Mouse (Mus musculus): ENCODE measurements around the gene Tanc2.

The Tanc2 gene

DNA sequence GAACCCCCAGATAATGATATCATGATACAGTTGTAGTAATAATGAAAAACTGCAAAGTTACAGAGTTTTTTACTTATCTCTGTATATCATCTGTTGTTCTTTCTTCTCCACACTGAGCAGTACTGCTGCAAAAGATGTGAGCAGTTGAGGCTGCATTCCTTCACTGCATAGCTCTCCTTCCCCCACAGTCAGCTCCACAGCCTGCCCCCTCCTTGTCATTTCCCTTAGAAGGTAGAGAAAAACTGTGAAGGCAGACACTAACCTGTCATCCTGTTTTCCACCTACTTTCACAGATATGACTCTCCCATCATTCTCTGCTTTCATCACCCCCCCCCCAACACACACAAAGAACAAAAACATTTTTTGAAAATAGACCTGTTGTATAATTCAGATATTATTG, 248.2 kb downstream of the Tanc2 start:
- no peak for DNase-seq

DNA sequence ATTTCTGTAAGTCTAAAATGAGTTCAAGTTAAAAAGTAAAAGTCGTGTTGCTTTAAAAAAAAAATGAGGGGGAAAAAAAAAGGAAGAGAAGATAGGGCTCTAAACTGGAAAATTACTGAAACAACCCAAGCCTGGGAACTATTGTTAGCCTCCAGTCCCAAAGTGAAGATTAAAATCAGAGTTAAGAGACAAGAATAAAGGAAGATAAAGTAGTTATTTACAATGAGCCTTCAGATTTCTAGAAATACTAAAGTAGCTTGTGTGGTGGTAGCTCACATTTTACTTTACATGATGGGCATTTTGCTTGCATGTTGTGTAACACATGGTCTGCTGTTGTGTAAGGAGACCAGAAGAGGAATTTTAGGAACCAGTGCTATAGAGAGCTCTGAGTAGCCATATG, 256.1 kb downstream of the Tanc2 start:
- no peak for DNase-seq

DNA sequence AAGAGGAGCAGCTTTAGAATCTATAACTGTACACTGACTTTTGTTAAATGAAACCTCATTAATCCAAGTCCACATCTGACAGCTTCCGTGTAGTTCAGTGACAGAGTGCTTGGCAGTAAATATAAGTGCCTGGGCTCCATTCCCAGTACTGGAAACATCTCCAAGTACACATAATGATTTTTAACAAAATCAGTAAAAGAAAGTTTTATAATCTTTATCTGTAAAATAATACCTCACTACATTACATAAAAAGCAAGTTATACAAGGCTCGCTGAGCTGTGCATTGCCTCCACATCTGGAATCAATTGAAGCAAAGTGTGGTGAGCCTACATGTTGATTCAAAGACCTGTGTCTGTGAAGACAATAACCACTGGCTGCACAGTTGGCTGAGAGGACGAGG, 265.7 kb downstream of the Tanc2 start:
- no peak for DNase-seq

DNA sequence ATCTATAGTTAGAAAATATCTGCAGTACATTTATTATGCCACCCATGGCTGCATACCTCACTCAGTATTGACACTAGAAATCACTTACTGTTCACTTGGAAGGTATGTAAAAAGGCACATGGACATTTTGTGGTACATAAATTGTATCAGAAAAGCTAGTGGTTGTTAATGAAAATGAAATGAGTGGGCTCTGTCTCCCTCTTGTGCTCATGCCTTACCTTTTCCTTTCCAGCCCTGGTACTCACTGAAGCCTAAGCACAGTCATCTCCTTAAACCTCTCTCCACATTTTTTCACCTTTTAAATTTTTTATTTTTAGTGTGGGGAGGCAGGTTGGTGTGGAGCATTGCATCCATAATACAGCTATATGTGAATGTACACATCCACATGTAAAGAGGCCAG, 268.3 kb downstream of the Tanc2 start:
- no peak for DNase-seq

DNA sequence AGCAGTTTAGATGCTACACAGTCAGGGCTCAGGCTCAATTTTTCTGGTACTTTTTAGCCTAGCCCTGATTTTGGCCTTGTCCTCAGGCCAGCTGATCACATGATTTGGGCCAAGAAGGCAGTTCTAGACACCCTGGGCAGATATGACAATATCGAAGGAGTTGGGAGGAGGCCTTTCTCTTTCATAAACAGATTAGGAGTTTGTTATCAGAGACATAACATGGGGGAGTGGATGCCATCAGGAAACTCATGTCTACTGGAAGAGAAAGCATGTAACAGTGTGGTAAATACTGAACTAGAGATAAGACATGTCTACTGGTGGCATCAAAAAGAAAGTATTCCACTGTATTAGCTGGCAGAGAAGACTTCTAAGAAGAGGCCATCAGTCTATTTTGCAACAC, 295.8 kb downstream of the Tanc2 start:
- no peak for DNase-seq

DNA sequence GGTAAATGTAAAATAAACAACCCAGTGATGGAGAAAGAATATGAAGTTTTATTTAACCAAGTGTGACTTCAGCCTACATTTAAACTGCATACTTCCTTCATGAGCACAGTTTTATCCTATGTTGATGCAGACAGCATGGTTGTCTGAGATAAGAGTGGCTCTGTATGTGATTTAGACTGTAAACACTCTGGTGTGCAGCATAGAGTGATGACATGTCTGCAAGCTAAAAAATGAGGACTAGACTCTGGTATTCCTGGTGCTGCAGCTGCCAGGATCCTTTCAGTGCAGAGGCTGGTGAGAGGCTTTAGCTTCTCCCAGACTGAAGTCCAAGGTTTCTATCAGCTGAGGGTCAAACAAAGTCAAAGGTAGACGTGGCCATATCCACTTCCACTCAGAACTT, 297.5 kb downstream of the Tanc2 start:
- no peak for DNase-seq

DNA sequence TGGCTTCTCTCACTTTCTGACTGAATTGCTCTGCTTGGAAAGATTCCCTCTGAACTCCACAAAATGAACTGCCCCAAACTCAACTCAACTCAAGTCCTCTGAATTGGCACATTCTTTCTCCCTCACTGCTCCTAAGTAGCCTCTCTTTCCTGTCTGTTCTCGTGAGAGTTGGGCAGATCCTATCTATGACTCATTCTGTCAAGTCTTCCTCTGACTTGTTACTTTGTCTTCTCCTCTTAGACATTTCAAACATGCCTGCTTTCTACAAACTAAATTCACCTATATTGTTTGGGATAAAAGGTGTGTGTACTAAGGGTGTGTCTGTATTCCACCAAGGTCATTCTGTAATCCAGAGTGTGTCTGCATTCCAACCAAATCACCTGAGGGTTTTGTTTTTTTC, 309.4 kb downstream of the Tanc2 start:
- DNase-seq = no peak

DNA sequence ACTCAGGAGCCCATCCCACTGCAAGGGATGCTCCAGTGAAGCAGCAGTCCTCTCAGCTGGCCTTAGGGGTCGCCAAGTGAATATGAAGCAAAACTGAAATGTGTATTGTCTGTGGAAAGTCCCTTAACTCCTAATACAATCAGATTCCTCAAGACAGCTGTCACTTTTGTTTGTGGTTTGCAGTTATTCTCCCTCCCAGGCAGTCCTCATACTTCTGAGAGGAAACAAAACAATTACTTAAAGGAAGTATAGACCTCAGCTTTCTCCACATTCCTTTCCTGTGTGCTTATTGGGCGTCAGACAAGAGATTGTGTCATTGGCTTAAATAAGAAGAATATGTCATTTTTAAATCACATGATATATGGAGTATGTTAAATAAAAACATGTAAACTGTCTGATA, 311.7 kb downstream of the Tanc2 start:
- no peak for DNase-seq

DNA sequence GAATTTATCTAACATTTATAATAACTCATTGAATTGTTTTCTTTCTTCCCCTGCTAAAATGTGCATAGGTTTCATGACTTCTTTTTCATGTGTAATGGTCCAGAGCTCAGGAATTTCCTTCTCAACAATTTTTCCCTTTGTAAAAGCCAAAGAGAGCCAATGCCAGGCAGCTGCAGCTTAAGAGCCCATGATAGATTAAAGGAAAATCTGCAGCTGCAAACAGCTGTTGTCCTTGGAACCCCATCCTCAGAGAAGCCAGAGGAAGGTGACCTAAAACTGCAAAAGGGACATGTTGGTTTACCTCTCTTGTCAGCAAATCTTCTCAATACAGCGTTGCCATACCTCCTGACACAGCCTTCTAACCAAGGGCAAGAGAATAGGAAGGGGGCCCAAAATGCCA, 313.2 kb downstream of the Tanc2 start:
- no peak for DNase-seq

DNA sequence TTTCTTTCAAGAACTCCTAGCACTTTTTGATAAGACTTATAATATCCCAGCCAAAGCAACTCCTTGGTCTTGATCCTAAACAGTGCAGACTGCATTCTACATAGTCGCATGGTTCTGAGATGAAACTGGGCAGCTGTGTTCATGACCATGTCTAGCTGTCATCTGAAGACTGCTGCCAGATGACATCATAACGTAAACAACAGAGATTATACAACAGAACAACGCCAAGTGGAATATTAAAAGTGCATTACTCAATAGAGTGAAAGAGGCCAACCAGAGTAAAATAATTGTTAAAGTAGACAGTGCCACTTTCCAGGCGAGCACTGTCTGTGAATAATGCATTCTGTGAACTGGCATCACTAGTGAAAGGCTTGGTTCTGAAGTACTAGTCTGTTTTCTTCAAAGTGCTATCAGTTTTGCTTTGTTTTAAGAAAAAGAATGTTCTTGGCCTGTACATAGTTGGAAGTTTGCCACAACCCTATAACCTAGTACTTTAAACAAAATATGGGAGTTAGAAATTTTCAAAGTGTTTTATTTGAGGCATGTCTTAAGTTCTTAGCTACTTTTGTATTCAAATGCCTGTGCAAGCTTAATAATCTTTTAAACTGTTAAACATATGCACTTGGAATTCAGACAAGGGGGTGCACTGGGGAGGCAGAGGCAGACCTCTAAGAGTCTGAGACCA, 315.9 kb downstream of the Tanc2 start:
- DNase-seq = no peak

DNA sequence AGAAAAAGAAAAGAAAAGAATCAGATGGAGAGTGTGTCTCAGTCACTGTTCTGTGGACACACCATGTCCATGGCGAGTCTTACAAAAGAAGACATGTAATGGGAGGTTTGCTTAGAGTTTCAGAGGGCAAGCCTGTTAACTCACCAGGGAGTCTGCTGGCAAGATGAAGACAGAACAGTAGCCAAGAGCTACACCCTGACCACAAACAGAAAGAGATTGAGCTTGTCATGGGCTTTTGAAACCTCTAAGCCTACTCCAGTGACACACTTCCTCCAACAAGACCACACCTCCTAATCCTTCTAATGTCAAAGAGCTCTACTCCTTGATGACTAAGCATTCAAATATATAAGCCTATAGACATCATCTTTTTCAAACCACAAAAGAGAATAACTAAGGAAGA, 317.6 kb downstream of the Tanc2 start:
- DNase-seq = no peak

DNA sequence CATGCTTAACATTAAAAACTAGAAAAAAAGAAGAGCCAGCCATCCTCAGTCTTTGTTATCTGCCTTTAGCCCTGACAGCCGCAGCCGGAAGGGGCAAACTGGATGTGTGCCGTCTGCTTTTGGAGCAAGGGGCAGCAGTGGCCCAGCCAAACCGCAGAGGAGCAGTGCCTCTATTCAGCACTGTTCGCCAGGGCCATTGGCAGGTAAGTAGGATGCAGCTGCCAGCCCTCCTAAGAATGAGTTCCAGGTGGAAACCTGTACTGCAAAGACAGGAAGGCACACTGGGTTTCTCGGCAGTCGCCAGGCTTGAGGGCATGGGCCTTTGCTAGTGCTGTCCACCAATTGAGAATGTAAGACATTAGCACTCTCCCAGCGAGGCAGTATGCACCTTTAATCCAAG, 319.1 kb downstream of the Tanc2 start:
- no peak for DNase-seq

DNA sequence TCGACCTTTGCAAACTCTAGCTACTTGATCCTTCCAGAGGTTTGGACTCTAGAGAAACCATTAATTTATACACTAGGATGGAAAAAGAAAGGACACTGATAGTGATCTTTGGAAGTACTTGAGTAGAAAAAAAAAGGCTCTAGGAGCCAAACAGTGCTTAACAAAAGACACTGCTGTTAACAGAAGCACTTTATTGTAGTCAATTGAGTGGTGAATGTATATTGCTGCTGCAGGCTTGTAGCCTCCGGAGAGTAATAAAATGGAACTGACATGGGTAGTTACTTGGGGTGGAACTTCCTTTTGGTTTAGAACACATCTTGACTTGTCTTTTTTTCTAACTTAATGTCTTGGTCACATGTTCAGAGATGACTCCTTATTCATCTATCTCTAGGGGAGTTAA, 319.8 kb downstream of the Tanc2 start:
- no peak for DNase-seq

DNA sequence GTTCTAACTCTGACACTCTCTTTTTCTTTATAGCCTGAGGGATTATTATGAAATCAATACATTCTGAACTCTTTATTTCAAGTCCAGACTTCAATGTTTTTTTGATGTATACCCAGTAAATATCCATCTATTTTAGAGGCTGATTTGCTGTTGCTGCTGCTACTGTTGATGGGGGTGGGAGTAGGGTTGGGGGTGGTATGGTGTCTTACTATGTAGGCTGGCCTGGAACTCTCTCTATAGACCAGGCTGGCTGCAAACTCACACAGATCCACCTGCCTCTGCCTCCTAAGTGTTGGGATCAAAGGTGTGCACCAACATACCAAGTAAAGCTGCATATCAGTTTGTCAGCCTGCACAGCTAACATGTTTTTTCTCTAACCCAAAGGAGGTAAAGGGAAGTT, 321.4 kb downstream of the Tanc2 start:
- no peak for DNase-seq

DNA sequence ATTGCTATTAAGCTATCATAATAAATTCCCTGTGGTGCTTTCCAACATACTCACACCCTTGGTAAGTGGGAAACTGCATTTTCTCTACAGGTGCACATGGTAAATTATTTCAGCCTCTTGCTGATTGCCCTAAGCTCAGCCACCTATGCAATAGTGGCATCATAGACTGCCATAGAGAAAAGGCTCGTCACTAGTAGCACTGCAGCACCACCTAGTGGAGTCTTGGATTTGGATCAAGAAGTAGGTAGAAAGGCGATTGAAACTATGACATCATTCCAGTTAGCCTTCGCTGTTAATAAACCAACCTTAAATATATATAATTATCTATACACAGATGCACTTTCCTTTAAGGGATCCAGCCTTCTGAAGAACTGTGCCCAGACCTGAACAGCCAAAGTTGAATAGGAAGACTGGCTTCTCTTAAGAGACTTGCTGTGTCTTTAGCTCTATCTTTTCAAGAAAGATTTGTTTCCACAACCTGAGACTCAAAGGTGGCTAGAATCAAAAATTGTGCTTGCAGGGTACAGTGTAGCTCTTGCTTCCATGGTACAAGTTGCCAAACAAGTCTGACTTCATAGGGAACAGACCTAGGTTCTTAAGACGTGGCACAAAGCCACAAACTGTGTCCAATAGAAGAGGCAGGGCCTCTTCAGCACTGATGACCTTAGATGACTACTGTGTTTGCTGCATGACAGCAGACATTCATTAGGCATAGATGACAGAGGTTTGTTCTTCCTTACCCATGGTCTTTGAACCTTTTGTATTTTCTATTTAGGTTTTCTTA, 322.0 kb downstream of the Tanc2 start:
- DNase-seq = peak; percentile 62

DNA sequence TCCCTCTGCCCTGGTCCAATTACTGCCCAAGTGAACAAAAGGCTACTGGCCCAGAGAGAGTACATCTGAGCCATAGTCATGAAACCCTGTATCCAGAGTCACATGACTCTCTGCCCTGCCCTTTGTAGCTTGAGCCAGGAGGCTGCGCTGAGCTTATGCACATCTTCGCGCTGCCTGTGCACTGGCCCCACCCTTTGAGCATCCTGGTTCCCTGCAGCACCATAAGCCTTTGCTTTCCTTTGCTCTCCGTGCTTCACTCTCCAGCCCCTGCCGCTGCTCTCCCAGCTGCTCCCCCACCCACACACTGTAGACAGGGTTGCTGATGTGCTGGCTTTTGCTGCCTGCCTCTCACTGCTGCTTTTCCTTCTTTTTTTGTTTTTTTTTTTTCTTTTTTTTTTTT, 323.8 kb downstream of the Tanc2 start:
- no peak for DNase-seq

DNA sequence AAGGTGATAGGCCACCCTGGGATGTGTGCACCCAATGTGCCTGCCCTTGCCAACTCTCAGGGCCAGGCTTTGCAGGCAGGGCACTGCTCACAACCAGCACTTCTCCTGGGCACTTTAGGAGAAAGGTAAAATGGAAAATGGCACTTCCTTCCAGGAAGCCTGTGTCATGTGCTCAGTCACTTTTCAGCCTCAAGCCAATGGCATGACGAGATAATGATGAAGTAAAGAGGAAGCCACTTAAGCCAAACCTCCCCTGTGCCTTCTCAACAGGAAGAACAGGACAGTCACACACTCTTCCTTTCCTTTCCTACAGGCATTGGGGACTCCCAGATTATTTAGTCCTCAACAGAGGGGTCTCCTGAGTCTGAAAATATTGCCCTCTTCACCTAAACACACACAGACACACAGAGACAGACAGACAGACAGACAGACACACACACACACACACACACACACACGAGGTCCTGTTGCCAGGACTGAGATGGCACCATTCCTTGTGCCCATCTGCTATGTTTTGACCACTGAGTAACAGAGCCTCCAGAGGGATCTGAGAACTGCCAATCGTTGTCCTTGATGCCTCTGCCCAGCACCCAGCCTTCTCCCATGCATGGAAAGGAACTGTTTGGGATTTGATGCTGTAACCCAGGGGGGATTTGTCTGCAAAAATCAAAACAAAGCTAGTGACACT, 330.5 kb downstream of the Tanc2 start:
- no peak for DNase-seq

DNA sequence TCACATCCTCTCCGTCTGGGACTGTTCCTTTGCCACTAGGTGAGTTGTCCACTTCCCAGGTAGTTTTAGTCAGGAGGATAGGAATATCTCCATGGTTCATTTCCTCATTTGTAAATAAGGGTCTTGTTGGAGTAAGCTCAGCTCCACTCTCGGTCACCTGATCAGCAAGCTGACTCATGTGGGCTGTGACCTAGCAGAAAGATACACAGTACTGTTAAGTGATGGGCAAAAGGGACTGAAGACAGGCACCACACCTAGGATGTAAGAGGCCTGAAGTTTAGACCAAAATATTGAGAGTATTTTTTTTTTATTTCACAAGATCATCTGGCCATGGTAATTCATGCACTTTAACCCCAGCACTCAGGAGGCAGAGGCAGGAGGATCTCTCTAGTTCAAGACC, 331.1 kb downstream of the Tanc2 start:
- no peak for DNase-seq

DNA sequence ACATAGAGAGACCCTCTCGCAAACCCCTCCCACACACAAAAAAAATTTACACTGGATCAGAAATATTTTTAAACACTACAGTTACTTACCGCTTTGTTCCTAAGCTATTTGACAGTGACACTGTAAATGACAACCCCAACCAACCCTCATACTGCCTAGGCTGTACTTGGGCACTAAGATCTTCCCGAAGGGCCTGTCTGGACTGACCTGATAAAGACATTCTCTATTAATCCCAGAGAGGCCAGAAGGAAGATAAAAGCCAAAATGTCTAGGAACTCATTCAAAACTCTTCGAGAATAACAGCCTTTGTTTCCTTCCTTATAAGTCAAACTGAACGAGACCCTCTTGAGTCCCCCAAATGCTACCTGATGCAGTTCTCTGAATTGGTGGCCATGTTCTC, 331.5 kb downstream of the Tanc2 start:
- DNase-seq = no peak

DNA sequence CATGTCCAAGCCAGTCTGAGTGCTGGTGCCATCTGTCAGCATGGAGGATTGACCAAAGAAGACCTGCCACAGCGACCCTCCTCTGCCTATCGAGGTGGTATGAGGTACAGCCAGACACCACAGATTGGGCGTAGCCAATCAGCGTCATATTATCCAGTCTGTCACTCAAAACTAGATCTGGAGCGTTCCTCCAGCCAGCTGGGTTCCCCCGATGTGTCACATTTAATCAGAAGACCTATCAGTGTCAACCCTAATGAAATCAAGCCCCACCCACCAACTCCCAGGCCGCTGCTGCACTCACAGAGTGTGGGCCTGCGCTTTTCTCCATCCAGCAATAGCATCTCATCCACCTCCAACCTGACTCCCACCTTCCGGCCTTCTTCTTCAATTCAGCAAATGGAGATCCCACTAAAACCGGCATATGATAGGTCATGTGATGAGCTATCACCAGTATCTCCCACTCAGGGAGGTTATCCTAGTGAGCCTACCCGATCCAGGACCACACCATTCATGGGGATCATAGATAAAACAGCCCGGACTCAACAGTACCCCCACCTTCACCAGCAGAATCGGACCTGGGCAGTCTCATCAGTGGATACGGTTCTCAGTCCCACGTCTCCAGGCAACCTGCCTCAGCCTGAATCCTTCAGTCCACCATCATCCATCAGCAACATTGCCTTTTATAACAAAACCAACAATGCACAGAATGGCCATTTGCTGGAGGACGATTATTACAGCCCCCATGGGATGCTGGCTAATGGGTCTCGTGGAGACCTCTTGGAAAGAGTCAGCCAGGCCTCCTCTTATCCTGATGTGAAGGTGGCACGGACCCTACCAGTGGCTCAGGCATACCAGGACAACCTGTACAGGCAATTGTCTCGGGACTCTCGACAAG, 333.2 kb downstream of the Tanc2 start:
- DNase-seq = no peak

DNA sequence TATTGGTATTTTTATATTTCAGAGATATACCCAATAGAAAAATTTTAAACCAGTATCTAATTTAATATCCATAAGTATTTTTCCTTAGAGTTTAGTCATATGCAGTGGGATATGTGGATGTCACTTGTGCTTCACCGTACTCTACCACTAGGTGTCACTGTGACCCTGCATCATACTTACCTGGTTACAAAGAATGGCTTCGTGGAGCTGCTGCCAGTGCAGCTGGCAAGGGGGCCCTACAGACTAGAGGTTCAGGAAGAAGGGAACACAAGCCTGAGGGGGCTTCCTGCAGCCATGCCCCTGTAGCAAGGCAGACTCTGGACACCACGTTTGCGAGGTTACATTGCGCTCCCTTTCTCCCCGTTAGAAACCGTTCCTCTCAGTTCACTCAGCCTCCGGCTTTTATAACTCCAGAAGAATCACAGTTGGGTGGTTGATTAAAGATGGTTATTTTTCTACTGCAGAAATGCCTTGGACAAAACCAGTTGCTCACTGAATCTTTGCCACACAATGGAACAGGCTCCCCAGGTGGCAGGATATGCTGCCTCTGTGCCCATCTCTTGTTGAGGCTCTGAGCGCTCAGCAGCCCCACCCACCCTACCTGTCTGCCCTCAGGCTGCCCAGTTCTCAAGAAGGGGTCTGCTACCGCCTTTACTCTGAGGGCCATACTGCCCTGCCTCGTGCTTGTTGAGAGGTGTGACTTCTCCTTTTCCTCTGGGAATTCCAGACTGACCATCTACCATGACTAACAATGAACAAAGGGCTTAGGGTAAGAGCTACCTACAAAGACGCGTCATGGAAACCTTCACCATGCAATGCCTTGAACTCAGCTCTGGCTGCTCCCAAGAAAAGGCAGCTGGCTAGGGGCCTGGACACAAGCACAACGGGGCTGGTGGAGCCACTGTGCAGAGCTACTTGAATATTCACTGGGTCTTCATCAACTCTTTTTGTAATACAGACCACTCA, 337.6 kb downstream of the Tanc2 start:
- peak; percentile 68 for DNase-seq

DNA sequence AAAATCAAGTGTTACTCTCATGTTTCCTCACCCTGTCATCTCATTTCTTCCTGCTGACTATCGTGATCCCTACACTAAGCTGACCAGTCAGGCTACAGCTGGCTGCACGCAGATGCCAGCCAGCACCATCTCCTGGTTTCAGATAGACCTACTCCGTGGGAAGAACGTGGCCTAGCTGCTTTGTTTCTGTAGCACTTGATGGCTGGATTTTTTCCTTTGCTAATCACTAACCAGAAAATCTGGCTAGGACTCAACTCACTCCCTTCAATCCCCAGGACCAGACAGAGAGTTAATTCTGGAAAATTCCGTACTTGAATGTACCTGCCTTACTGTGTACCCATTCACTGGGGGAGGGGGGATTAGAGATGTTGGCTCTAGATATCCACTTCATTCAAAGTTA, 338.4 kb downstream of the Tanc2 start:
- DNase-seq = no peak
